In genomic region chr7:130800681-130801080, GRCm38 (mm10) we compare ENCODE assay signal across 27 mouse cellular contexts. TPM values are rescaled to one million over a fixed set of nuclear protein-coding genes. Genes with fewer than 3 reads are reported as not detected.
A peak's percentile ranks its signal among the peaks of the same experiment; 100 is the strongest.
DNase-seq lines count a peak whose midpoint lies in the region; ATAC-seq and TF ChIP-seq lines count a peak whose summit lies in the region.
"Had no signal": no experiment of that assay in that cellular context is flagged by ENCODE, and none has a peak within 500 bp of the region (broad histone marks: within the 10 kb centered on the region; RNA-seq: fewer than 3 reads in every experiment).

No protein-coding gene starts in this region.

- H3K4me3 ChIP-seq in liver, postnatal 0 days (ENCODE audit: low read depth, low read length), result no peak overlapping the region
- no peak overlapping the region for H3K4me3 ChIP-seq in liver, embryonic 12.5 days
- no peak overlapping the region for H3K4me3 ChIP-seq in stomach, embryonic 16.5 days (replicated peaks; ENCODE audit: low read length)
- H3K4me3 ChIP-seq: embryonic facial prominence, embryonic 12.5 days; forebrain, embryonic 13.5 days; heart, embryonic 13.5 days; hindbrain, embryonic 12.5 days; neural tube, embryonic 12.5 days had no signal

- no peaks in the 10 kb centered on the region for H3K36me3 ChIP-seq in liver, postnatal 0 days (replicated peaks; ENCODE audit: insufficient read depth, low read length)
- no peaks in the 10 kb centered on the region for H3K36me3 ChIP-seq in liver, embryonic 12.5 days
- H3K36me3 ChIP-seq in stomach, embryonic 16.5 days (ENCODE audit: control insufficient read depth, insufficient read depth, low read length), result no peaks in the 10 kb centered on the region
- H3K36me3 ChIP-seq: embryonic facial prominence, embryonic 12.5 days; heart, embryonic 13.5 days; hindbrain, embryonic 12.5 days; neural tube, embryonic 12.5 days had no signal

- H3K9ac ChIP-seq in liver, postnatal 0 days (replicated peaks), result no peak overlapping the region
- no peak overlapping the region for H3K9ac ChIP-seq in liver, embryonic 12.5 days
- no peak overlapping the region for H3K9ac ChIP-seq in stomach, embryonic 16.5 days (ENCODE audit: low read length)
- H3K9ac ChIP-seq: embryonic facial prominence, embryonic 12.5 days; forebrain, embryonic 13.5 days; heart, embryonic 13.5 days; hindbrain, embryonic 12.5 days; neural tube, embryonic 12.5 days had no signal

- 42% methylated on average over 4 of the region's 4 CpGs for WGBS in liver, postnatal 0 days (ENCODE audit: insufficient replicate concordance)
- 52% methylated on average over 4 of the region's 4 CpGs for WGBS in liver, embryonic 12.5 days (ENCODE audit: insufficient replicate concordance)
- 32% methylated on average over 4 of the region's 4 CpGs for WGBS in stomach, embryonic 16.5 days

- peaks cover 14% of the 10 kb centered on the region for H3K4me1 ChIP-seq in liver, postnatal 0 days (ENCODE audit: insufficient read depth)
- peaks cover 4% of the 10 kb centered on the region; the same call in 1 of the 2 replicates for H3K4me1 ChIP-seq in liver, embryonic 12.5 days
- 0 out of 2 replicates have a peak, but pooled peaks cover 5% of the 10 kb centered on the region for H3K4me1 ChIP-seq in stomach, embryonic 16.5 days (ENCODE audit: control insufficient read depth, insufficient read depth, low read length)
- H3K4me1 ChIP-seq: forebrain, embryonic 13.5 days; heart, embryonic 13.5 days; hindbrain, embryonic 12.5 days; neural tube, embryonic 12.5 days had no signal

- no peaks in the 10 kb centered on the region for H3K9me3 ChIP-seq in liver, postnatal 0 days (ENCODE audit: low read length)
- no peaks in the 10 kb centered on the region for H3K9me3 ChIP-seq in liver, embryonic 12.5 days (replicated peaks)
- H3K9me3 ChIP-seq in stomach, embryonic 16.5 days (replicated peaks; ENCODE audit: control insufficient read depth, low read length), result no peaks in the 10 kb centered on the region
- H3K9me3 ChIP-seq: embryonic facial prominence, embryonic 12.5 days; forebrain, embryonic 13.5 days; heart, embryonic 13.5 days; hindbrain, embryonic 12.5 days; neural tube, embryonic 12.5 days had no signal

- no peak for TF ChIP-seq EP300 in liver, postnatal 0 days (IDR thresholded peaks at IDR 0.05; ENCODE audit: low read depth)

- no peak overlapping the region for H3K4me2 ChIP-seq in liver, postnatal 0 days (ENCODE audit: low read depth, low read length)
- H3K4me2 ChIP-seq in liver, embryonic 12.5 days, result no peak overlapping the region
- H3K4me2 ChIP-seq in stomach, embryonic 16.5 days (ENCODE audit: low read depth, low read length), result no peak overlapping the region
- H3K4me2 ChIP-seq: embryonic facial prominence, embryonic 12.5 days; forebrain, embryonic 13.5 days; heart, embryonic 13.5 days; hindbrain, embryonic 12.5 days; neural tube, embryonic 12.5 days had no signal

- no peak for ATAC-seq in liver, postnatal 0 days
- no peak for ATAC-seq in liver, embryonic 12.5 days
- ATAC-seq in CD4-positive, CD25-positive, alpha-beta regulatory T cell, adult 4 months, result peak; percentile 70
- ATAC-seq in megakaryocyte, adult 5-6 weeks (ENCODE audit: poor library complexity, severe bottlenecking), result 0 out of 2 replicates have a peak, but pooled peaks have one; percentile 11
- ATAC-seq in stomach, embryonic 16.5 days (ENCODE audit: insufficient read depth, low FRiP score), result no peak
- ATAC-seq: forebrain, embryonic 13.5 days had no signal

- H3K27ac ChIP-seq in liver, postnatal 0 days (ENCODE audit: low read depth), result peak overlapping the region; percentile 84
- H3K27ac ChIP-seq in liver, embryonic 12.5 days, result no peak overlapping the region
- peak overlapping the region; percentile 12; the same call in 1 of the 2 replicates for H3K27ac ChIP-seq in stomach, embryonic 16.5 days (ENCODE audit: low read length)
- H3K27ac ChIP-seq: embryonic facial prominence, embryonic 12.5 days; forebrain, embryonic 13.5 days; heart, embryonic 13.5 days; hindbrain, embryonic 12.5 days; neural tube, embryonic 12.5 days had no signal

- H3K27me3 ChIP-seq in liver, postnatal 0 days (ENCODE audit: insufficient read depth, low read length), result no peaks in the 10 kb centered on the region
- no peaks in the 10 kb centered on the region; the same call in 1 of the 2 replicates for H3K27me3 ChIP-seq in liver, embryonic 12.5 days (replicated peaks)
- H3K27me3 ChIP-seq in stomach, embryonic 16.5 days (ENCODE audit: control insufficient read depth, insufficient read depth, low read length), result no peaks in the 10 kb centered on the region
- H3K27me3 ChIP-seq: embryonic facial prominence, embryonic 12.5 days; forebrain, embryonic 13.5 days; heart, embryonic 13.5 days; hindbrain, embryonic 12.5 days; neural tube, embryonic 12.5 days had no signal

- DNase-seq in liver, postnatal 0 days, result no peak
- no peak for DNase-seq in right cerebral cortex, postnatal 10 days (ENCODE audit: low spot score in 2 of 2)
- no peak for DNase-seq in layer of hippocampus, postnatal 14 days (ENCODE audit: low spot score in 2 of 2)
- no peak for DNase-seq in adrenal gland, adult 8-10 months
- DNase-seq: adrenal gland, adult 2 months; cerebellum, adult 11-12 months; cerebellum, postnatal 10 days; gastrocnemius, postnatal 10 days; heart, adult 11 months; heart, postnatal 14 days; kidney, adult 18-20 months; kidney, postnatal 10 days; left cerebral cortex, postnatal 4 days; liver; lung, postnatal 10 days; midbrain, embryonic 14.5 days; retina, postnatal 1 day; thymus, postnatal 25 days had no signal

- no peak for TF ChIP-seq CTCF in liver, postnatal 0 days (IDR thresholded peaks at IDR 0.05; ENCODE audit: low read depth)

RNA-seq across cellular contexts. Expression of gene Btbd16, which starts 26.8 kb away (rescaled TPM):
- polyA plus RNA-seq in liver, postnatal 0 days (2015; fragmentation: Nextera tagmentation; extraction: Ambion mirVana), result 0.38 and 0.52 TPM in 2 replicates
- not detected in 2 replicates for polyA plus RNA-seq in liver, embryonic 12.5 days (2016; fragmentation: Nextera tagmentation; extraction: Ambion mirVana)
- 1 to 10 TPM; 6.3 to 7.4 TPM for polyA plus RNA-seq in CD4-positive, CD25-positive, alpha-beta regulatory T cell, adult 4 months (2017; shearing (Covaris generic))
- total RNA-seq in megakaryocyte, adult 5-6 weeks (2015), result 0.25 TPM in 1 of 2 replicates, not detected in the other
- total RNA-seq in megakaryocyte, adult 5-6 weeks (2017), result 0.29 TPM in 1 of 2 replicates, not detected in the other
- 0.10 and 0.14 TPM in 2 replicates for polyA plus RNA-seq in stomach, embryonic 16.5 days (2015; fragmentation: Nextera tagmentation; extraction: Ambion mirVana)
- total RNA-seq in layer of hippocampus, postnatal 14 days (2021), result under 1 TPM; 0.37 to 0.60 TPM
- total RNA-seq in adrenal gland, adult 8-10 months (2022), result under 1 TPM in 2 of 4 experiments, not detected in 2; 0.30 to 0.55 TPM
- total RNA-seq: adrenal gland, adult 2 months had no signal
- polyA plus RNA-seq: adrenal gland, adult 2 months; forebrain, embryonic 13.5 days; hindbrain, embryonic 12.5 days; midbrain, embryonic 14.5 days had no signal

Comparison
In these comparisons a context has a peak if more than half of its experiments do, and no peak if none do; other contexts are left out.
1. ATAC-seq: peak in CD4-positive, CD25-positive, alpha-beta regulatory T cell, adult 4 months (single experiment) and megakaryocyte, adult 5-6 weeks (single experiment); none in liver, postnatal 0 days (single experiment), liver, embryonic 12.5 days (single experiment) and stomach, embryonic 16.5 days (single experiment).